Mouse (Mus musculus): ENCODE results near the gene Tmem208. TPM values are rescaled to one million over a fixed set of nuclear protein-coding genes. Genes with fewer than 3 reads are reported as not detected.
A peak's percentile ranks its signal among the peaks of the same experiment; 100 is the strongest.

Gene Tmem208
- polyA plus RNA-seq, 1 experiment from 2014 or later: 150 TPM

- Histone ChIP-seq H3K9me3 (ENCODE audit: control insufficient read depth, low read length) (no peaks in the 10 kb centered on the region), H3K36me3 (ENCODE audit: control insufficient read depth, insufficient read depth, low read length) (peaks cover 7% of the 10 kb centered on the region), H3K4me1 (ENCODE audit: control insufficient read depth, insufficient read depth, low read length) (peaks cover 17% of the 10 kb centered on the region), H3K9ac (replicated peaks; ENCODE audit: low read depth, low read length) (no peak overlapping the region), H3K4me3 (ENCODE audit: low read depth, low read length) (no peak overlapping the region; the same call in 1 of the 2 replicates), H3K27ac (ENCODE audit: low read depth, low read length) (no peak overlapping the region), H3K4me2 (ENCODE audit: low read depth, low read length) (peak overlapping the region; percentile 27; the same call in 1 of the 2 replicates), H3K27me3 (ENCODE audit: control insufficient read depth, insufficient read depth, low read length) (no peaks in the 10 kb centered on the region)
- WGBS: 80% methylated on average over 11 of the region's 11 CpGs
- ATAC-seq (ENCODE audit: low read depth): no peak
Observed at GRCm38 (mm10) chr8:105295256-105295655, 30.9 kb upstream of the Tmem208 start.

- peaks cover 11% of the 10 kb centered on the region for H3K4me1 ChIP-seq (ENCODE audit: control insufficient read depth, insufficient read depth, low read length)
- H3K9ac ChIP-seq (replicated peaks; ENCODE audit: low read depth, low read length): no peak within 1 kb of the TSS
- ATAC-seq (ENCODE audit: low read depth): no peak
- H3K9me3 ChIP-seq (ENCODE audit: control insufficient read depth, low read length): no peaks in the 10 kb centered on the region
- no peak within 1 kb of the TSS for H3K27ac ChIP-seq (ENCODE audit: low read depth, low read length)
- H3K27me3 ChIP-seq (ENCODE audit: control insufficient read depth, insufficient read depth, low read length): no peaks in the 10 kb centered on the region
- H3K4me2 ChIP-seq (ENCODE audit: low read depth, low read length): peak within 1 kb of the TSS; percentile 98
- H3K4me3 ChIP-seq (ENCODE audit: low read depth, low read length): no peak within 1 kb of the TSS; the same call in 1 of the 2 replicates
- WGBS: 62% methylated on average over 11 of the region's 11 CpGs
- H3K36me3 ChIP-seq (ENCODE audit: control insufficient read depth, insufficient read depth, low read length): peaks cover 11% of the 10 kb centered on the region
Observed at GRCm38 (mm10) chr8:105295895-105296573, 30.1 kb upstream of the Tmem208 start, which contains the start of gene Exoc3l. Gene Exoc3l (minus strand): TSS chr8:105296101.

- H3K9me3 ChIP-seq (ENCODE audit: control insufficient read depth, low read length): no peaks in the 10 kb centered on the region
- peaks cover 24% of the 10 kb centered on the region for H3K36me3 ChIP-seq (ENCODE audit: control insufficient read depth, insufficient read depth, low read length)
- peak within 1 kb of the TSS; percentile 95 for H3K4me3 ChIP-seq (ENCODE audit: low read depth, low read length)
- peak within 1 kb of the TSS; percentile 98 for H3K4me2 ChIP-seq (ENCODE audit: low read depth, low read length)
- no peaks in the 10 kb centered on the region for H3K27me3 ChIP-seq (ENCODE audit: control insufficient read depth, insufficient read depth, low read length)
- peak within 1 kb of the TSS; percentile 87 for H3K9ac ChIP-seq (replicated peaks; ENCODE audit: low read depth, low read length)
- ATAC-seq (ENCODE audit: low read depth): peak; percentile 90
- H3K27ac ChIP-seq (ENCODE audit: low read depth, low read length): peak within 1 kb of the TSS; percentile 44
- peaks cover 11% of the 10 kb centered on the region for H3K4me1 ChIP-seq (ENCODE audit: control insufficient read depth, insufficient read depth, low read length)
- WGBS: under 1% methylated on average over 58 of the region's 58 CpGs
Observed at GRCm38 (mm10) chr8:105297511-105298192, 28.5 kb upstream of the Tmem208 start, which contains the start of gene E2f4. Gene E2f4 (plus strand): TSS chr8:105297663.

- Histone ChIP-seq H3K4me2 (ENCODE audit: low read depth, low read length) (peak overlapping the region; percentile 98), H3K4me1 (ENCODE audit: control insufficient read depth, insufficient read depth, low read length) (peaks cover 11% of the 10 kb centered on the region), H3K9ac (replicated peaks; ENCODE audit: low read depth, low read length) (peak overlapping the region; percentile 87), H3K27ac (ENCODE audit: low read depth, low read length) (no peak overlapping the region), H3K27me3 (ENCODE audit: control insufficient read depth, insufficient read depth, low read length) (no peaks in the 10 kb centered on the region), H3K36me3 (ENCODE audit: control insufficient read depth, insufficient read depth, low read length) (peaks cover 30% of the 10 kb centered on the region), H3K4me3 (ENCODE audit: low read depth, low read length) (peak overlapping the region; percentile 95), H3K9me3 (ENCODE audit: control insufficient read depth, low read length) (no peaks in the 10 kb centered on the region)
- ATAC-seq (ENCODE audit: low read depth): no peak
- WGBS: 65% methylated on average over 18 of the region's 18 CpGs
Observed at GRCm38 (mm10) chr8:105298351-105299252, 27.6 kb upstream of the Tmem208 start.

GRCm38 (mm10) chr8:105299962-105300361 lies 26.2 kb upstream of the Tmem208 start:
- 95% methylated on average over 8 of the region's 8 CpGs for WGBS
- H3K36me3 ChIP-seq (ENCODE audit: control insufficient read depth, insufficient read depth, low read length): peaks cover 30% of the 10 kb centered on the region

GRCm38 (mm10) chr8:105303396-105303795 lies 22.8 kb upstream of the Tmem208 start:
- 88% methylated on average over 8 of the region's 8 CpGs for WGBS

More at GRCm38 (mm10) chr8:105299962-105300361, 26.2 kb upstream of the Tmem208 start:
- H3K9ac ChIP-seq (replicated peaks; ENCODE audit: low read depth, low read length): no peak overlapping the region
- no peaks in the 10 kb centered on the region for H3K27me3 ChIP-seq (ENCODE audit: control insufficient read depth, insufficient read depth, low read length)
- H3K9me3 ChIP-seq (ENCODE audit: control insufficient read depth, low read length): no peaks in the 10 kb centered on the region
- no peak overlapping the region for H3K4me2 ChIP-seq (ENCODE audit: low read depth, low read length)
- peaks cover 14% of the 10 kb centered on the region for H3K4me1 ChIP-seq (ENCODE audit: control insufficient read depth, insufficient read depth, low read length)
- ATAC-seq (ENCODE audit: low read depth): no peak
- no peak overlapping the region for H3K4me3 ChIP-seq (ENCODE audit: low read depth, low read length)
- H3K27ac ChIP-seq (ENCODE audit: low read depth, low read length): no peak overlapping the region

GRCm38 (mm10) chr8:105303874-105304273 lies 22.3 kb upstream of the Tmem208 start:
- H3K4me1 ChIP-seq (ENCODE audit: control insufficient read depth, insufficient read depth, low read length): peaks cover 13% of the 10 kb centered on the region
- no peak overlapping the region for H3K27ac ChIP-seq (ENCODE audit: low read depth, low read length)
- no peak for ATAC-seq (ENCODE audit: low read depth)
- H3K27me3 ChIP-seq (ENCODE audit: control insufficient read depth, insufficient read depth, low read length): no peaks in the 10 kb centered on the region
- H3K9me3 ChIP-seq (ENCODE audit: control insufficient read depth, low read length): no peaks in the 10 kb centered on the region
- peaks cover 42% of the 10 kb centered on the region for H3K36me3 ChIP-seq (ENCODE audit: control insufficient read depth, insufficient read depth, low read length)
- 82% methylated on average over 9 of the region's 9 CpGs for WGBS
- H3K4me2 ChIP-seq (ENCODE audit: low read depth, low read length): no peak overlapping the region
- H3K9ac ChIP-seq (replicated peaks; ENCODE audit: low read depth, low read length): no peak overlapping the region
- no peak overlapping the region for H3K4me3 ChIP-seq (ENCODE audit: low read depth, low read length)

More at GRCm38 (mm10) chr8:105303396-105303795, 22.8 kb upstream of the Tmem208 start:
- no peak overlapping the region for H3K9ac ChIP-seq (replicated peaks; ENCODE audit: low read depth, low read length)
- peaks cover 42% of the 10 kb centered on the region for H3K36me3 ChIP-seq (ENCODE audit: control insufficient read depth, insufficient read depth, low read length)
- no peaks in the 10 kb centered on the region for H3K27me3 ChIP-seq (ENCODE audit: control insufficient read depth, insufficient read depth, low read length)
- H3K4me3 ChIP-seq (ENCODE audit: low read depth, low read length): no peak overlapping the region
- H3K4me1 ChIP-seq (ENCODE audit: control insufficient read depth, insufficient read depth, low read length): peaks cover 18% of the 10 kb centered on the region
- no peak overlapping the region for H3K27ac ChIP-seq (ENCODE audit: low read depth, low read length)
- no peak overlapping the region for H3K4me2 ChIP-seq (ENCODE audit: low read depth, low read length)
- no peak for ATAC-seq (ENCODE audit: low read depth)
- no peaks in the 10 kb centered on the region for H3K9me3 ChIP-seq (ENCODE audit: control insufficient read depth, low read length)

- Histone ChIP-seq H3K27me3 (ENCODE audit: control insufficient read depth, insufficient read depth, low read length) (no peaks in the 10 kb centered on the region), H3K36me3 (ENCODE audit: control insufficient read depth, insufficient read depth, low read length) (peaks cover 42% of the 10 kb centered on the region), H3K4me2 (ENCODE audit: low read depth, low read length) (no peak overlapping the region), H3K4me1 (ENCODE audit: control insufficient read depth, insufficient read depth, low read length) (peaks cover 12% of the 10 kb centered on the region; the same call in 1 of the 2 replicates), H3K4me3 (ENCODE audit: low read depth, low read length) (no peak overlapping the region), H3K9ac (replicated peaks; ENCODE audit: low read depth, low read length) (no peak overlapping the region), H3K27ac (ENCODE audit: low read depth, low read length) (no peak overlapping the region), H3K9me3 (ENCODE audit: control insufficient read depth, low read length) (no peaks in the 10 kb centered on the region)
- WGBS: 71% methylated on average over 9 of the region's 9 CpGs
- peak; percentile 22; the same call in 1 of the 2 replicates for ATAC-seq (ENCODE audit: low read depth)
Observed at GRCm38 (mm10) chr8:105304325-105305210, 21.6 kb upstream of the Tmem208 start.

Data from neural tube, embryonic 14.5 days (tissue).